Mouse (Mus musculus) C2C12 (cell line): ENCODE measurements around the gene Col9a1.

ENCODE experiments used
- CTCF ChIP-seq: IDR thresholded peaks from one replicate; pipeline ENCODE4 v1.5.1; 2011; ENCODE audit not compliant: control insufficient read depth, insufficient read depth, insufficient read length
- FOSL1 ChIP-seq: IDR thresholded peaks from one replicate; pipeline ENCODE4 v1.8.0; 2011; ENCODE audit warnings: mild to moderate bottlenecking, low read length; ENCODE audit not compliant: poor library complexity, insufficient read depth, severe bottlenecking

GRCm38 (mm10) chr1:24134792-24135191, 42.6 kb upstream of the Col9a1 start:
- TF ChIP-seq CTCF (no peak), FOSL1 (no peak)
